Mouse (Mus musculus): ENCODE measurements at regions not wholly inside any gene's neighbourhood (a gene's known extent, or its start where the extent isn't known, plus 50 kb on each side); places are given as distances from the start of the nearest gene placed in this dataset.

DNA sequence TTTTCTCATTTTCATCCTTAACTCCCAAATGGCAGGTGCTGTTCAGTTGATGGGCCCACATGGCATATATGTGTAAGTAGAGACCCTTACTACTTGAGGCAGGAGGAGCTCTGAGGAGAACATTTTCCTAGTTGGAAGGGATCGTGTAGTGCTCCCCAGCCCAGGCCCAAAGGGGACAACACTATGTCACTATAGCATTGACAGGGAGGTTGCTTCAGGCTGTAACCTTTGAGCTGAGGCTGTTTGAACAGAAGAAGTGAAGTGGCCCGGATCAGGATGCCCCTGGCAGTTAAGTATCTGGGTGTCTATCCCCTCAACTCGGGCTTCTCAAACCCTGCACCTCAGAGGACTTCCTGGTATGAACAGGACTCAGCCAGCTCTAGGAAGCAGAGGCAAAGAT, 79.5 kb upstream of the Msx1 start:
- no peak for ATAC-seq (replicated peaks; ENCODE audit: extremely low read depth, insufficient read depth, low FRiP score)
- Histone ChIP-seq H3K9me3 (replicated peaks; ENCODE audit: control insufficient read depth, low read length) (no peaks in the 10 kb centered on the region), H3K36me3 (ENCODE audit: control insufficient read depth, insufficient read depth) (no peaks in the 10 kb centered on the region), H3K27me3 (ENCODE audit: control insufficient read depth, insufficient read depth, low read length) (peaks cover 33% of the 10 kb centered on the region), H3K4me1 (ENCODE audit: control insufficient read depth, insufficient read depth, low read length) (no peaks in the 10 kb centered on the region), H3K27ac (ENCODE audit: low read length) (no peak overlapping the region), H3K4me3 (ENCODE audit: low read length) (no peak overlapping the region), H3K4me2 (ENCODE audit: low read depth, low read length) (no peak overlapping the region), H3K9ac (ENCODE audit: low read length) (no peak overlapping the region)
- WGBS = 68% methylated on average over 3 of the region's 3 CpGs

DNA sequence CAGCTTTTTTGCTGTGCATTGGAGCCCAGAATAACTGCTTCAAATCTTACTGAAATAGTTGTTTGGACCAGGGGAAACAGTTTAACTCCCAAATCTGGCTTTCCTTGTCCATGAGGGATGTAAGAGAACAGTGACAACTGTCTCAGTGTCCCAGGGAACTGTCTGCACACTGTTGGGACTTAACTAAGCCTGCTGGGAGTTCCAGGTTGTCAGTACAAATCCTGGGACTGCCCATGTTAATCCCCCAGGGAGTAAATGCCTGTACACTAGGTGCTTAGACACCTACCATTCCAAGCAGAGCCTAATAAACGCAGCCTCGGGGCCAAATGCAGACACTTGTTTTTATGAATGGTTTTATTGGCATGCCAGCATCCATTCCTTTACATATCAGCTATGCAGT, 78.4 kb upstream of the Msx1 start:
- Histone ChIP-seq H3K27me3 (ENCODE audit: control insufficient read depth, insufficient read depth, low read length) (peaks cover 37% of the 10 kb centered on the region), H3K4me3 (ENCODE audit: low read length) (no peak overlapping the region), H3K4me1 (ENCODE audit: control insufficient read depth, insufficient read depth, low read length) (no peaks in the 10 kb centered on the region), H3K27ac (ENCODE audit: low read length) (no peak overlapping the region), H3K9me3 (replicated peaks; ENCODE audit: control insufficient read depth, low read length) (no peaks in the 10 kb centered on the region), H3K9ac (ENCODE audit: low read length) (no peak overlapping the region), H3K4me2 (ENCODE audit: low read depth, low read length) (no peak overlapping the region), H3K36me3 (ENCODE audit: control insufficient read depth, insufficient read depth) (no peaks in the 10 kb centered on the region)
- WGBS = 81% methylated on average over 2 of the region's 2 CpGs
- no peak for ATAC-seq (replicated peaks; ENCODE audit: extremely low read depth, insufficient read depth, low FRiP score)

DNA sequence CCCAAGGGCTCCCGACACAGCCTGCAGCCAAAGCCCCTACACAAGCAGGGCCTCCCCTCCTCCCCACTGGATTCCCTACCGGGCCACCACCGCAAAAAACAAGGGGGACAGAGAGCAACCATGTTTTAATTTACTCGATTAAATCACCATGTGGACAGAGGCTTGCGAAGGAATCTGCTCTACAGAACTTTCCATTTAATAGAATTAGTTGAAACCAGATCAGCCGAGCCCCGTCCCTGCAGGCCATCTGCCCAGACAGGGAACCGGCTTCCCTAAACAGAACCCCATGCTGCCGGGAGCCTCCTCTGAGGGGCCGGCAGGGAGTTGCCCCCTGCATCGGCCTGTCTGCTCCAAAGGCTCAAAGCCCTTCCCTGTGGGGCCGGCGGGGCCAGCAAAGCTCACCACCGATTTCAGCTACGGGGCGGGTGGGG, 77.5 kb upstream of the Msx1 start:
- WGBS = 1% methylated on average over 16 of the region's 16 CpGs
- ATAC-seq (replicated peaks; ENCODE audit: extremely low read depth, insufficient read depth, low FRiP score) = no peak
- Histone ChIP-seq H3K27me3 (ENCODE audit: control insufficient read depth, insufficient read depth, low read length) (peaks cover 37% of the 10 kb centered on the region), H3K4me1 (ENCODE audit: control insufficient read depth, insufficient read depth, low read length) (no peaks in the 10 kb centered on the region), H3K9ac (ENCODE audit: low read length) (no peak overlapping the region), H3K4me3 (ENCODE audit: low read length) (peak overlapping the region; percentile 12; the same call in 1 of the 2 replicates), H3K27ac (ENCODE audit: low read length) (no peak overlapping the region), H3K9me3 (replicated peaks; ENCODE audit: control insufficient read depth, low read length) (no peaks in the 10 kb centered on the region), H3K36me3 (ENCODE audit: control insufficient read depth, insufficient read depth) (no peaks in the 10 kb centered on the region), H3K4me2 (ENCODE audit: low read depth, low read length) (peak overlapping the region; percentile 37)

DNA sequence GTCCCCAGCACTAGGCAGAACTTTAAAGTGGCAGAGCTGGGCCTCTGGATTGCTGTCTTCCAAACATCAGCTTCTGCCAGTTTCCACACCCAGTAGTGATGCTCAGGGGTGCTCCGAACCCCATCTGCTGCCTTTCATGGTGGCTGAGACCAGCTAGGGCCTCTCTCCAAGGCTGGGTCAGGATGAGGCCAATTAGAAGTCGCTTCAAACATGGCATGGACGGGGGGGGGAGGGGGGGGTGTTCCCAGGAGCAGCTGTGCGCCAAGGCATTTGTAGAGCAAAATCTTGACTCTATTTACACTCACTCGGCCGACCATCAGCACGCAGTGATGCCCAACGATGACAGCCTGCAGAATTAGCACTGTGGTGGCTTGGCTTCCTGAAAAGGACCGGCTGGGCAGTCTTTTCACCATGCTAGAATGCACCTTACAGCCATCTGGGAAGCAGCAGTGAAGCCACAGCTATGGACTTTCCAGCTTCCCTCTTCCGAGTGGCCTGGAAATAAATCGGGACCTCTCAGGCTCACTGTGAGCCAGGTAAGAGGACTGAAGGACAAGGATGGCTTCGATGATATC, 73.7 kb upstream of the Msx1 start:
- H3K27me3 ChIP-seq (ENCODE audit: control insufficient read depth, insufficient read depth, low read length) = peaks cover 57% of the 10 kb centered on the region

DNA sequence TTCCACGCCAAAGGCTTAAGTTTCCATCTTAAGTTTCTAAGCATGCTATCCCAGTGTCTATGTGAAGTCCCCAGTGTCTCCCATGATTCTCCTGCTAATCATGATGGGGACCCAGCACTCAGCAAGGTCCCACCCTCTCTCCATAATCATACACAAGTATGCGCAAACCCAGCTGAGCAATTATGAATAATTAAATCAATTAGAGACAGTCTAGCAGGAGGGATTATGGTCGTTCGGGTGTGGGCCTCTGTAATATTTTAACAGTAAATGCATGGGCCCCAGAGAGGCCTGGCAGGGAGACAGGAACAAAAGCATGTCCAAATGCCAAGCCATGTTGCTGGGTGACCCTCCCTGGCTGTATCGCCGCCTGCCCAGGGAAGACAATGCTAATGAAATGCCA, 73.1 kb upstream of the Msx1 start:
- no peak for ATAC-seq (replicated peaks; ENCODE audit: extremely low read depth, insufficient read depth, low FRiP score)
- 77% methylated on average over 6 of the region's 6 CpGs for WGBS
- Histone ChIP-seq H3K9ac (ENCODE audit: low read length) (no peak overlapping the region), H3K36me3 (ENCODE audit: control insufficient read depth, insufficient read depth) (no peaks in the 10 kb centered on the region), H3K9me3 (replicated peaks; ENCODE audit: control insufficient read depth, low read length) (no peaks in the 10 kb centered on the region), H3K27ac (ENCODE audit: low read length) (no peak overlapping the region), H3K4me3 (ENCODE audit: low read length) (no peak overlapping the region), H3K27me3 (ENCODE audit: control insufficient read depth, insufficient read depth, low read length) (peaks cover 58% of the 10 kb centered on the region), H3K4me2 (ENCODE audit: low read depth, low read length) (no peak overlapping the region), H3K4me1 (ENCODE audit: control insufficient read depth, insufficient read depth, low read length) (no peaks in the 10 kb centered on the region; the same call in 1 of the 2 replicates)

More for the DNA sequence above, 73.7 kb upstream of the Msx1 start:
- no peak for ATAC-seq (replicated peaks; ENCODE audit: extremely low read depth, insufficient read depth, low FRiP score)
- Histone ChIP-seq H3K9ac (ENCODE audit: low read length) (no peak overlapping the region), H3K36me3 (ENCODE audit: control insufficient read depth, insufficient read depth) (no peaks in the 10 kb centered on the region), H3K4me2 (ENCODE audit: low read depth, low read length) (no peak overlapping the region), H3K27ac (ENCODE audit: low read length) (no peak overlapping the region), H3K9me3 (replicated peaks; ENCODE audit: control insufficient read depth, low read length) (no peaks in the 10 kb centered on the region), H3K4me1 (ENCODE audit: control insufficient read depth, insufficient read depth, low read length) (no peaks in the 10 kb centered on the region; the same call in 1 of the 2 replicates), H3K4me3 (ENCODE audit: low read length) (no peak overlapping the region)
- WGBS = 73% methylated on average over 12 of the region's 12 CpGs

DNA sequence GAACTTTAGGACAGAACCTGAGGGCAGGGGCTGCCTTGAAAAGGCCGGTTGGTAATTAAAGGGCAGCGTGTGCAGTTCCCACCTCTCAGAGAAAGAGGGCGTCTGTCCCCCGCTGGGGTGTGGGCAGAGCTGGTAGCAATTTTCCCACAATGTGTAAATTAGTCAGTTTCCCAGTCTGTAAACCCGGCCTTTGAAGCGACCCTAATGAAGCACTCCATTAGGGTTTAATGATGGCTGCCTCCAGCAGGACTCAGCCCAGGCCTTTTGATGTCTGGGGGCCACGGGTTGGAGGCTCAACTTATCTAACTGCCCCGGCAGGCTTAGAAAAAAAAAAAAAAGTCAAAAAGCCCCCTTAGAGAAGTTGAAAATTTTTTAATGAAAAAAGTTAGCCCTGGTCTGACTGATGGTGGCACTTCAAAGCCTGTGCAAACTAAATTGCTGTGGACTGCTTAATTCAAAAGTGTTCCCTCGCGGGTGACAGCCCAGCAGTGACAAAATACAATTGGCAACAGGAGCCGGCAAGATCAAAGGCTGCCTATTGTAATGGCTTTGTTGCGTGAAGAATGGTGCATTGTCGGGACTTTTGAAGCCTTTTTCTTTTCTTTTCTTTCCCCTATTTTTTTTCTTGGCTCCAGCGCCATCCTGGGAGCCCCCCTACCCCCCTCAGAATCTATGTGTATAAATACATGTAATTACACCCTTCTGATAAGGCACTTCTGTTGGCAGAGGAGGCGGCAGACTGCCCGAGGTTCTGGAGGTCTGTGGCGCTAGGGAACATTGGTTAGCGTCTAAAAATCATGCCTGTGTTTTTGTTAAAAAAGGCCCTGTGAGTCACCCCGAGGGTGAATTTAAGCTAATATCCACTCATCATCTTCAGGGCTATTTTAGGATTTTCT, 71.3 kb upstream of the Msx1 start:
- ATAC-seq (replicated peaks; ENCODE audit: extremely low read depth, insufficient read depth, low FRiP score) = no peak
- Histone ChIP-seq H3K4me3 (ENCODE audit: low read length) (no peak overlapping the region), H3K27me3 (ENCODE audit: control insufficient read depth, insufficient read depth, low read length) (peaks cover 61% of the 10 kb centered on the region), H3K36me3 (ENCODE audit: control insufficient read depth, insufficient read depth) (no peaks in the 10 kb centered on the region), H3K4me1 (ENCODE audit: control insufficient read depth, insufficient read depth, low read length) (no peaks in the 10 kb centered on the region; the same call in 1 of the 2 replicates), H3K4me2 (ENCODE audit: low read depth, low read length) (no peak overlapping the region), H3K9me3 (replicated peaks; ENCODE audit: control insufficient read depth, low read length) (no peaks in the 10 kb centered on the region), H3K9ac (ENCODE audit: low read length) (no peak overlapping the region), H3K27ac (ENCODE audit: low read length) (no peak overlapping the region)
- 12% methylated on average over 19 of the region's 19 CpGs for WGBS

DNA sequence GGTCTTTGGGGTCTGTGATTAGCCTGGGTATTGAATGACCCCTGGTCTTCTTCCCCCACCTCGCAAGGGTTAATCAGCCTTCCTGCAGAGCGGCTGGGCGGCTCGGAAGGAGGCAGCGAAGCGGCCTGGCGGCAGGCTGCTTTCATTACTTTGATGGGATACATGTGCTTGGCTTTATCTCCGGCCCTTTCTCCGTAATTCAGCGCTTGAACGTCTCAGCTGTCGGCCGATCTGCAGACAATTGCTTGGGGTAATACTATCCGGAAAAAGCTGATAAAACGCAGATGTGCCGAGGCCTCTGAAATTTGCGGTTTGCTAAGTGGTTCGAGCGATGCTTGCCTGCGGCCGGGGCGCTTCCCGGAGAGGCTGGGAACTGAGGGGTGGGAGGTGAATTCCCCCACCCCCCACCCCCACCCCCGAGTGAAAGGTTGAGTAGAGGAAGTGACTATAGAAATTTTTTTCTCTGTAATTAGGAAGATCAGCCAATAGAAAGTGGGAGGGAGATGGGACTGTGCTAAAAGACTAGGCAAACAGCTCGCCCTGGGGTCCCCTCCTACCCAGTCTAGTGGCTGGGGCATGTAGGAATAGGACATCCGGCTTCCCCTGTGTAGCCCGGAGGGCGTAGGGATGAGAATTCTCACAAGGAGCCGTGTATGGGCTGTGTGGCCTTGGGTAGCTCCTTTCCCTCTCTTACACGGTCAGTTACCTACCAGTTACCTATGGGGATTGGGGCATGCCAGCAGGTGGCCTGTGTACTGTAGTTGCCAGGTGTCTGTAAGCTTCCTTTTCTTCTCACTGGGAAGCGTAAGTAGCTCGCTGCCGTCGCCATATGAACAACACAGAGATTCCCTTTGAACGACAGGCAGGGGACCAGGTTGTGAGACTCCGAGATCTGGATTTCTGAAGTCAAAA, 69.5 kb upstream of the Msx1 start:
- no peak overlapping the region for H3K27ac ChIP-seq (ENCODE audit: low read length)
- peak; percentile 66 for ATAC-seq (replicated peaks; ENCODE audit: extremely low read depth, insufficient read depth, low FRiP score)
- no peaks in the 10 kb centered on the region; the same call in 1 of the 2 replicates for H3K4me1 ChIP-seq (ENCODE audit: control insufficient read depth, insufficient read depth, low read length)
- 5% methylated on average over 36 of the region's 36 CpGs for WGBS
- H3K27me3 ChIP-seq (ENCODE audit: control insufficient read depth, insufficient read depth, low read length) = peaks cover 60% of the 10 kb centered on the region
- peak overlapping the region; percentile 63 for H3K4me2 ChIP-seq (ENCODE audit: low read depth, low read length)
- 0 out of 2 replicates have a peak overlapping the region, but pooled peaks have one; percentile 24 for H3K9ac ChIP-seq (ENCODE audit: low read length)
- H3K9me3 ChIP-seq (replicated peaks; ENCODE audit: control insufficient read depth, low read length) = no peaks in the 10 kb centered on the region
- peak overlapping the region; percentile 40 for H3K4me3 ChIP-seq (ENCODE audit: low read length)
- H3K36me3 ChIP-seq (ENCODE audit: control insufficient read depth, insufficient read depth) = no peaks in the 10 kb centered on the region

DNA sequence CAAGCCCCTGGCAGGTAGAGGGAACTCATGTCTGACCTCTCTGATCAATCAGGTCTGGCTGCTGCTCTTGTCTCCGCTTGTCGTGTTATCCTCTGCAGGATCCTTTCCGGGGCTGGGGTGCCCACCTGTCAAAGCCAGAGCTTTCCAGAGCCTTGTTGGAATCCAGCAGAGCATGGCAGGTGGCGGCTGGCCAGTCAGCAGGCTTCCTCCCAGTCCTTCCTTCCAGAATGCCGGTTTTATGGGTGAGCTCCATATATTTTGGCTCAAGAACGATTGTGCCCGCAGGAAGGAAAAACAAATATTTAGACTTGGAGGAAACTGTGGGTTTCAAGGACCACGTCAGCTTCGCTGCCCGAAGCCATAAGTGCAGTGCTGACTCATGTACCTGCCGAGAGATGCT, 66.3 kb upstream of the Msx1 start:
- no peaks in the 10 kb centered on the region for H3K36me3 ChIP-seq (ENCODE audit: control insufficient read depth, insufficient read depth)
- no peak overlapping the region for H3K9ac ChIP-seq (ENCODE audit: low read length)
- 52% methylated on average over 11 of the region's 11 CpGs for WGBS
- H3K4me2 ChIP-seq (ENCODE audit: low read depth, low read length) = no peak overlapping the region
- ATAC-seq (replicated peaks; ENCODE audit: extremely low read depth, insufficient read depth, low FRiP score) = no peak
- no peak overlapping the region for H3K27ac ChIP-seq (ENCODE audit: low read length)
- peaks cover 52% of the 10 kb centered on the region for H3K27me3 ChIP-seq (ENCODE audit: control insufficient read depth, insufficient read depth, low read length)
- no peaks in the 10 kb centered on the region; the same call in 1 of the 2 replicates for H3K4me1 ChIP-seq (ENCODE audit: control insufficient read depth, insufficient read depth, low read length)
- H3K4me3 ChIP-seq (ENCODE audit: low read length) = no peak overlapping the region
- H3K9me3 ChIP-seq (replicated peaks; ENCODE audit: control insufficient read depth, low read length) = no peaks in the 10 kb centered on the region
